Mouse (Mus musculus): Measurements from ENCODE around the gene Ulk4.

Ulk4 gene

GRCm38 (mm10) chr9:121277118-121278060, at the start of gene Ulk4:
Gene Ulk4, minus strand, starts transcription at chr9:121277197.
- DNase-seq = peak; percentile 97

GRCm38 (mm10) chr9:121322034-121322433, 45.0 kb upstream of the Ulk4 start:
- no peak for DNase-seq

GRCm38 (mm10) chr9:121321118-121321517, 44.1 kb upstream of the Ulk4 start:
- no peak for DNase-seq

- no peak for DNase-seq
These were observed 43.4 kb upstream of the Ulk4 start for GRCm38 (mm10) chr9:121320433-121320832.

GRCm38 (mm10) chr9:121319323-121319966, 42.4 kb upstream of the Ulk4 start:
- no peak for DNase-seq

- DNase-seq = peak; percentile 52
These were observed 39.8 kb upstream of the Ulk4 start for GRCm38 (mm10) chr9:121316621-121317405.

- no peak for DNase-seq
These were observed 39.1 kb upstream of the Ulk4 start for GRCm38 (mm10) chr9:121315901-121316595.

GRCm38 (mm10) chr9:121314541-121315152, 37.6 kb upstream of the Ulk4 start:
- no peak for DNase-seq

- no peak for DNase-seq
These were observed 36.8 kb upstream of the Ulk4 start for GRCm38 (mm10) chr9:121313656-121314374.

- DNase-seq = no peak
These were observed 35.4 kb upstream of the Ulk4 start for GRCm38 (mm10) chr9:121312237-121312891.

- DNase-seq = no peak
These were observed 34.8 kb upstream of the Ulk4 start for GRCm38 (mm10) chr9:121311846-121312236.

- DNase-seq = no peak
These were observed 33.5 kb upstream of the Ulk4 start for GRCm38 (mm10) chr9:121310501-121310900.

- no peak for DNase-seq
These were observed 32.3 kb upstream of the Ulk4 start for GRCm38 (mm10) chr9:121309287-121309686.

GRCm38 (mm10) chr9:121305456-121305855, 28.5 kb upstream of the Ulk4 start:
- DNase-seq = no peak

GRCm38 (mm10) chr9:121304520-121304919, 27.5 kb upstream of the Ulk4 start:
- DNase-seq = no peak

- DNase-seq = no peak
These were observed 26.8 kb upstream of the Ulk4 start for GRCm38 (mm10) chr9:121303748-121304147.

- DNase-seq = no peak
These were observed 26.1 kb upstream of the Ulk4 start for GRCm38 (mm10) chr9:121303086-121303485.

- no peak for DNase-seq
These were observed 25.5 kb upstream of the Ulk4 start for GRCm38 (mm10) chr9:121302543-121302942.

- no peak for DNase-seq
These were observed 24.3 kb upstream of the Ulk4 start for GRCm38 (mm10) chr9:121301041-121301920.

All from cerebellum, adult 8-10 months (tissue).